Mouse (Mus musculus) kidney, adult 2 months (tissue): Measurements from ENCODE around the gene Spem1.

Experiments
- CTCF ChIP-seq: fragments of 200-500 bp; conservative IDR thresholded peaks from 2 replicates; pipeline ENCODE4 v1.5.1; 2011; ENCODE audit warnings: low read depth, mild to moderate bottlenecking, control low read depth, low read length, moderate library complexity, mixed read lengths; ENCODE audit not compliant: insufficient read depth, insufficient read length
- POLR2A ChIP-seq: fragments of 200-500 bp; IDR thresholded peaks from one replicate; pipeline ENCODE4 v1.6.1; 2011; ENCODE audit warnings: low read depth, low read length, control low read depth

DNA sequence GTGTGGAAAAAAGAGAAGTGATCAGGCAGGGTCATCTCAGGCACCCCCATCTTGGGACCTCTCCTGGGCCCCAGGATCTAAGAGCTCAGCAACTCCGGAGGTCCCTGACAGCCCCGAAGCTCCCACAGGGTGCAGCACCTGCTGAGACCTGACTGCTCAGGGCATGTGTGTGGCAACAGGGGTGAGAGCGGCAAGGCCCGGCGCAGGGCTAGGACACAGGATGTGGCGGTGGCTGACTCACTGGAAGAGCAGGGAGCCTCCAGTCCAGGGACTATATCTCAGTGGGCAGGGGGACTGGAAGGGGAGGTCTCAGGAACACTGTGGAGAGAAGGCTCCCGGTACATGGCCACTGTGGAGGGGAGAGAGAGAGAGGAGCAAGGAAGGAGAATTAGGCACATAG is 24.1 kb downstream of the Spem1 start:
- TF ChIP-seq CTCF (no peak), POLR2A (no peak)
